ENCODE assay signal across 14 mouse cellular contexts in the genomic region with DNA sequence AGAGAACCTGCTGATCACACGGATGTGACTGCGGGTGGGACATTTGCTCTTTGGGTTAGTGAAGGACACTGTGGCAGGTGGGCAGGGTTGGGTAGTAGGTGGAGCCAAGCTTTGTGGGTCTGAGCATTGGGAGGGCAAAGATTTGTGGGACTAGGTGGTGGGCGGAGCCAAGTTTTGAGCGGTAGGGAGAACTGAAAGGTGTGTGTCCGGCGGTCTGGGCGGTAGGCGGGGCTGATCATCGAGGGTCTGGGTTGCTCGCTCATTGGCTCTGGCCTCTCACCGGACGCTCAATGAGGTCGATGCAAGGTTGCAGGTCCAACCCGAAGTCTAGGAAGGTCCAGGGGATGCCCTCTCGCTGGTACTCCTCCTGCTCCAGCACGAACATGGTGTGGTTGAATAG. TPM values are rescaled to one million over a fixed set of nuclear protein-coding genes. Genes with fewer than 3 reads are reported as not detected.
DNase-seq lines count a peak whose midpoint lies in the region; ATAC-seq lines count a peak whose summit lies in the region.
"Had no signal": no experiment of that assay in that cellular context is flagged by ENCODE, and none has a peak within 500 bp of the region (broad histone marks: within the 10 kb centered on the region; RNA-seq: fewer than 3 reads in every experiment).

No protein-coding gene starts in this region.

- no peak overlapping the region for H3K9ac ChIP-seq in intestine, embryonic 14.5 days (ENCODE audit: low read length)
- H3K9ac ChIP-seq in intestine, embryonic 15.5 days, result no peak overlapping the region
- H3K9ac ChIP-seq in forebrain, embryonic 16.5 days (replicated peaks; ENCODE audit: low read depth, low read length), result no peak overlapping the region
- H3K9ac ChIP-seq in midbrain, embryonic 15.5 days, result no peak overlapping the region
- H3K9ac ChIP-seq: liver, embryonic 14.5 days had no signal

- H3K9me3 ChIP-seq in intestine, embryonic 14.5 days (ENCODE audit: control insufficient read depth, low read length), result no peaks in the 10 kb centered on the region
- H3K9me3 ChIP-seq in intestine, embryonic 15.5 days, result no peaks in the 10 kb centered on the region
- H3K9me3 ChIP-seq in forebrain, embryonic 16.5 days (ENCODE audit: control insufficient read depth, low read length), result peaks cover 2% of the 10 kb centered on the region; the same call in 1 of the 2 replicates
- H3K9me3 ChIP-seq in midbrain, embryonic 15.5 days, result no peaks in the 10 kb centered on the region

- WGBS in intestine, embryonic 14.5 days, result 5% methylated on average over 16 of the region's 16 CpGs
- 14% methylated on average over 16 of the region's 16 CpGs for WGBS in intestine, embryonic 15.5 days
- WGBS in forebrain, embryonic 16.5 days, result 4% methylated on average over 16 of the region's 16 CpGs
- 7% methylated on average over 16 of the region's 16 CpGs for WGBS in midbrain, embryonic 15.5 days

- H3K4me1 ChIP-seq in intestine, embryonic 14.5 days (replicated peaks; ENCODE audit: control insufficient read depth, insufficient read depth, low read length), result no peaks in the 10 kb centered on the region
- H3K4me1 ChIP-seq in intestine, embryonic 15.5 days (replicated peaks), result no peaks in the 10 kb centered on the region
- no peaks in the 10 kb centered on the region for H3K4me1 ChIP-seq in forebrain, embryonic 16.5 days (replicated peaks; ENCODE audit: control insufficient read depth, insufficient read depth, low read length)
- no peaks in the 10 kb centered on the region for H3K4me1 ChIP-seq in midbrain, embryonic 15.5 days

- peaks cover 44% of the 10 kb centered on the region for H3K27me3 ChIP-seq in intestine, embryonic 14.5 days (replicated peaks; ENCODE audit: control insufficient read depth, insufficient read depth, low read length)
- H3K27me3 ChIP-seq in intestine, embryonic 15.5 days (replicated peaks), result peaks cover 38% of the 10 kb centered on the region
- H3K27me3 ChIP-seq in forebrain, embryonic 16.5 days (replicated peaks; ENCODE audit: control insufficient read depth, insufficient read depth, low read length), result peaks cover 24% of the 10 kb centered on the region
- peaks cover 47% of the 10 kb centered on the region for H3K27me3 ChIP-seq in midbrain, embryonic 15.5 days (replicated peaks)

- no peak overlapping the region; the same call in 1 of the 2 replicates for H3K4me2 ChIP-seq in intestine, embryonic 14.5 days (ENCODE audit: low read length)
- H3K4me2 ChIP-seq in intestine, embryonic 15.5 days (replicated peaks), result no peak overlapping the region
- 0 out of 2 replicates have a peak overlapping the region, but pooled peaks have one; percentile 3 for H3K4me2 ChIP-seq in forebrain, embryonic 16.5 days (ENCODE audit: low read length)
- H3K4me2 ChIP-seq in midbrain, embryonic 15.5 days, result peak overlapping the region; percentile 20

- 0 out of 2 replicates have a peak, but pooled peaks have one; percentile 22 for ATAC-seq in intestine, embryonic 14.5 days (replicated peaks; ENCODE audit: low FRiP score, low TSS enrichment, low read depth)
- no peak for ATAC-seq in intestine, embryonic 15.5 days
- no peak for ATAC-seq in forebrain, embryonic 16.5 days
- ATAC-seq in midbrain, embryonic 15.5 days (replicated peaks), result no peak

- no peak overlapping the region for H3K4me3 ChIP-seq in intestine, embryonic 14.5 days (ENCODE audit: low read depth, low read length)
- no peak overlapping the region for H3K4me3 ChIP-seq in intestine, embryonic 15.5 days (replicated peaks)
- H3K4me3 ChIP-seq in forebrain, embryonic 16.5 days (replicated peaks; ENCODE audit: low read length), result no peak overlapping the region
- H3K4me3 ChIP-seq in midbrain, embryonic 15.5 days, result no peak overlapping the region

- DNase-seq in intestine, embryonic 14.5 days (ENCODE audit: low spot score), result no peak
- peak; percentile 86 for DNase-seq in ES-CJ7 (ENCODE audit: low read depth, low spot score)
- no peak for DNase-seq in retina, postnatal 1 day
- no peak for DNase-seq in gastrocnemius, postnatal 4 days (ENCODE audit: low spot score in 2 of 2)
- no peak for DNase-seq in right cerebral cortex, postnatal 25 days
- DNase-seq: gastrocnemius, postnatal 36 days; layer of hippocampus, adult 9-11 months; thymus, adult 18-20 months had no signal

- no peak overlapping the region for H3K27ac ChIP-seq in intestine, embryonic 14.5 days (ENCODE audit: low read depth)
- no peak overlapping the region for H3K27ac ChIP-seq in intestine, embryonic 15.5 days
- H3K27ac ChIP-seq in forebrain, embryonic 16.5 days (ENCODE audit: low read length), result no peak overlapping the region
- no peak overlapping the region for H3K27ac ChIP-seq in midbrain, embryonic 15.5 days
- H3K27ac ChIP-seq: liver, embryonic 14.5 days had no signal

- no peaks in the 10 kb centered on the region for H3K36me3 ChIP-seq in intestine, embryonic 14.5 days (ENCODE audit: control insufficient read depth, insufficient read depth, low read length)
- 0 out of 2 replicates have a peak, but pooled peaks cover 2% of the 10 kb centered on the region for H3K36me3 ChIP-seq in intestine, embryonic 15.5 days
- no peaks in the 10 kb centered on the region for H3K36me3 ChIP-seq in forebrain, embryonic 16.5 days (ENCODE audit: control insufficient read depth, insufficient read depth)
- no peaks in the 10 kb centered on the region for H3K36me3 ChIP-seq in midbrain, embryonic 15.5 days (replicated peaks)

RNA-seq across cellular contexts. Expression of a gene that starts 32.0 kb away (rescaled TPM):
- 26.7 and 33.4 TPM in 2 replicates for polyA plus RNA-seq in intestine, embryonic 14.5 days (2014; fragmentation: Nextera tagmentation; extraction: Ambion mirVana)
- polyA plus RNA-seq in intestine, embryonic 15.5 days (2015; fragmentation: Nextera tagmentation; extraction: Ambion mirVana), result 68.4 and 74.3 TPM in 2 replicates
- 1.6 and 1.7 TPM in 2 replicates for polyA plus RNA-seq in forebrain, embryonic 16.5 days (2015; fragmentation: Nextera tagmentation; extraction: Ambion mirVana)
- 2.3 and 2.9 TPM in 2 replicates for polyA plus RNA-seq in midbrain, embryonic 15.5 days (2015; fragmentation: Nextera tagmentation; extraction: Ambion mirVana)
- total RNA-seq in gastrocnemius, postnatal 4 days (2021), result 10 to 100 TPM; 25.7 to 26.6 TPM
- total RNA-seq: monocyte, adult 5-6 weeks had no signal

RNA-seq across cellular contexts. Expression of a gene that starts 48.2 kb away (rescaled TPM):
- 0.19 and 0.26 TPM in 2 replicates for polyA plus RNA-seq in intestine, embryonic 14.5 days (2014; fragmentation: Nextera tagmentation; extraction: Ambion mirVana)
- 0.27 and 0.36 TPM in 2 replicates for polyA plus RNA-seq in intestine, embryonic 15.5 days (2015; fragmentation: Nextera tagmentation; extraction: Ambion mirVana)
- 2.8 and 4.0 TPM in 2 replicates for polyA plus RNA-seq in forebrain, embryonic 16.5 days (2015; fragmentation: Nextera tagmentation; extraction: Ambion mirVana)
- polyA plus RNA-seq in midbrain, embryonic 15.5 days (2015; fragmentation: Nextera tagmentation; extraction: Ambion mirVana), result 5.8 and 8.0 TPM in 2 replicates
- 1 to 10 TPM in 1 of 2 experiments, under 1 TPM in 1; 0.91 to 1.1 TPM for total RNA-seq in gastrocnemius, postnatal 4 days (2021)
- total RNA-seq: hematopoietic stem cell, adult 5-6 weeks had no signal

Comparison
In these comparisons a context has a peak if more than half of its experiments do, and no peak if none do; other contexts are left out.
1. H3K4me2 ChIP-seq: peak in forebrain, embryonic 16.5 days (single experiment) and midbrain, embryonic 15.5 days (single experiment); none in intestine, embryonic 14.5 days (single experiment) and intestine, embryonic 15.5 days (single experiment).